Mouse (Mus musculus): ENCODE measurements around the gene Mtrex. TPM values are rescaled to one million over a fixed set of nuclear protein-coding genes. Genes with fewer than 3 reads are reported as not detected.

Mtrex gene
- total RNA-seq, 2 experiments from 2014 or later: 45.4 to 47.2 TPM

DNA sequence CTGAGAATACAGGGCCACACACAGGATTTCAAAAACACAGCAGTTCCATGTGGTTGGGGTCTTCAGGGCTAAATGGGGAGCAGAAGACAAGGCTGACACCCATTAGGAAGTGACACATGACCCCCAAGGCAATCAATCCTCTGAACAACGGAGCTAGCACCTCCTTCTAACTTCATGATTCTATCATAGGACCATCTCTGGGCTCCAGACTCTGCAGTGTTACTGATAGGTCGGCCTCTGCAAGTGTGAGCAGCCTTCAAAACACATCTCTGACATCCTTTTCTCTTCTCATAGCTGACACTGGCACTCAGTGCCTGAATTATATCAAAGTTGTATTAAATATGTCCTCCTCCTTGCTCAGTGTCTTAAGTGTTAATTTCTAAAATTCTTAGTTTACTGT, 94.6 kb downstream of the Mtrex start:
- DNase-seq (ENCODE audit: low spot score in 2 of 2): no peak

DNA sequence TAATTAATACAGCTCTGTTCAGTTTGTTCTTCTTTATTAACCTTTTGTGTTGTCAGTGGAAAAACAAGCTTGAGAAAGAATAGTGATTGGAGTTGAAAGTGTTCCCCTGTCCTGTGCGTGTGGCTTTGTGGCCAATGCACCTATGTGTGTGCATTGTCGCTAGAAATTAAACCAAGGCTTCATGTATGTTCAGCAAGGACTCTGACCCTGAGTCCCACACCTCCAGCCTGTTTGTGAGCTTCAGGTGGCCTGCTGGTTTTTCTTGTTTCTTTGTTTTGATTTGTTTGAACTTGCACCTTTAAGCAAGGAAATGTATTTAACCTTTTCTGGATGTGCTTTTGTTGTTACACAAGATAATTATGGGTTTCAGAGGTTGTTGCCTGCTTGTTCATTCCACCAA, 97.6 kb downstream of the Mtrex start:
- DNase-seq (ENCODE audit: low spot score in 2 of 2): no peak

DNA sequence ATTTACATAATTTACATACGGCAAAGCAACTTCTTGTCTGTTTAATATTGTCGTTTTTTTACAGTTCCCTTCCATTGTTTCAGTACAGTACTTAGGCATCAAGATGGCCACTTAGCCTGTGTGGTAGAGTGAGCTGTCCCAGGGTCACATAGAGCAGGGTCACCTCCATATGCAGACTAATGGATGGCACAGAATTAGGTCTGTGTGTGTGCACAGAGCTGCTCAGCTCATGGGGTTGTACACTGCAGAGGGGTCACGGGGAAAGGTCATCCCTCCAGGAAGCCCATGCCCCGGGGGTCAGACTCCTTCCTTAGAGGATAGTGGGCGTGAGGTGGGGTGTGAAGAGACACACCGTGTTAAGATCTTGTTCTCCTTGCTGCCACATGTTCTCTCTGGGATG, 101.7 kb downstream of the Mtrex start:
- no peak for DNase-seq (ENCODE audit: low spot score in 2 of 2)

DNA sequence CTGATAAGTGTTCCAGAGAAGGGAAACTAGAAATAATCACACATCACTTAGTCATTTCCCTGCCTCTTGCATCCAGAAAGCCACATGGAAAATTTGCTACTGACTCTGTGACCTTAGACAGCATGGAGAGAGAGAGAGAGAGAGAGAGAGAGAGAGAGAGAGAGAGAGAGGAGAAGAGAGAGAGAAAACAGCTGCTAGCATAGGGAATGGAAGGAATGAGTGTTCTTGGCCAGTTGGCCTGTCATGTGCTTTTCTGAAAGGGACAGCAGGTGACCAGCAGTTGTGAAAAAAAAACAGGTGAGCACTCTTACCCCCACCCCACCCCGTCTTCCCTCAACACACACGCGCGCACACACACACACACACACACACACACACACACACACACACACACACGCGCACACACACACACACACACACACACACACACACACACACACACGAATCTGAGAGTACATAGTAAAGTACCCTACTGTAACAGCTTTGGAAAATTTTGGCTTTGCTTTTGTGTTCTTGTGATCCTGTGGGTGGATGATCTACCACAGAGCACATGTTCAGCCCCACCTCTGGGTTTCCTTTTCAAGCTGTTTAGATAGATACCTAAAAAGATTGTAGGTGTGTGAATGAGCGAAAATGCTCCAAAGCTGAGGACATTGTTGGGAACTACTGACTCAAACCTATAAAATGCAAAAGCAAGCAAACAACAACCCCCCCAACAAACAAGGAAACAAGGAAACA, 103.1 kb downstream of the Mtrex start:
- DNase-seq (ENCODE audit: low spot score in 2 of 2): no peak

DNA sequence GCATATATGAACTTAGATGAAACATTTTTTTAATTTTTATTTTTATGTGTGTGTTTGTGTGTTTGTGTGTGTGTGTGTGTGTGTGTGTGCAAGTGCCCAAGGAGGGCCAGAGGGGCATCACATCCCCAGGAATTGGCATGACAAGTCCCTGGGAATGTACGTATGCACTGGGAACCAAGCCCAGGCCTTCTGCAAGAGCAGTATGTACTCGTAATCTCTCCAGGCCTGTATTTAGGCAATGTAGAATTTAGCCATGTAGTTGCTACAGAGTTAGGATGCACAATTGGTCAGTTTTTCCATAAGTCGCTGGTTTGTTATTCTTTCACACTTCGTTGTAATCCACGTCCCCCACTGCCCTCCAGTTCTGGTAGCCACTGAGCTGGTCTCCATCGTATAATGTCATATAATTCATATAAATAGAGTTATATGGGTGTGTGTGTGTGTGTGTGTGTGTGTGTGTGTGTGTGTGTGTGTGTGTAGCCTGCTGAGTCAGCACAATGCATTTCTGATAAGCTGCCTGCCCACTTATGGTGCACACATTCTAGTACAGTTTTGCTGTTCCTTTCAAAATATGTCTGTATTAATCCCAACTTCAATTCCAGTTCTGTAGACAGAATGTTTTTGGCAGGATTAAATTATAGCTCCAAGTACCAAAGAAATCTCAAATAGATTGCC, 103.8 kb downstream of the Mtrex start:
- no peak for DNase-seq (ENCODE audit: low spot score in 2 of 2)

DNA sequence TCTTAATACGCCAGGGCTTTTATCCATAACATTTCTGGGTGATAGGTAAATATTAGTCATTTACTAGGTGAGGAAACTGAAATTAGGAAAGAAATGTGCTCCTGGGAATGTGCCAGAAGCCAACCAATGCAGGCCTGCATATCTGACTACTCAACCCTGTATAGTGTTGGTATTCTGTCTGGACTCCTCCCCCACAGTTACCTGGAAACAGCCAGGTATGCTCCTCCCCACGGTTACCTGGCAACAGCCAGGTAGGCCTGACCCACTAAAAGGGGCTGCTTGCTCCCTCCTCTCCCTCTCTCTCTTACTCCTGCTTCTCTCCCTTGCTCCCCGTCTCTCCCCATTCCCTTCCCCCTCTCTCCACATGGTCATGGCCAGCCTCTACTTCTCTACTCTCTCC, 104.8 kb downstream of the Mtrex start:
- DNase-seq (ENCODE audit: low spot score in 2 of 2): no peak

DNA sequence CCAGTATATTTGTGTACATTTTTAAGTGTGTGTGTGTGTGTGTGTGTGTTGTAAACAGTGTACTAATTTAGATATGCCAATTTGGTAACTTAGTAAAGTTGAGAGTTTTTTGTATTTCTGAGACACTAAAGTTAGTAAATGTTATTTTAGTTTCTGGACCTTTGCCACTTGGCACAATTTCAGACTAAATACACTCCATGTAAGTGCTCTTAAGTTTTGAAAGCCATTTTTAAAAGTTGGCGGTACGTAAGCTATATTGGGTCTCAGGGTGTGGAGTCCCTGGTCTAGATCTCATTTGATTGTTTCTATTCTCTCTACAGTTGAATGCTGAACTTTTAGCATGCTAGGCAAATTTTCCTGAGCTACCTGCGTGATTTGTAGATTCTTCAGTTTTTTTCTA, 109.1 kb downstream of the Mtrex start:
- DNase-seq (ENCODE audit: low spot score in 2 of 2): no peak

Other genes starting within 250 kb of the Mtrex start
- gene Plpp1, start 126.6 kb downstream of the Mtrex start, total RNA-seq (2021): 10 to 100 TPM; 25.7 to 27.7 TPM
- 10 to 100 TPM; 25.2 to 26.4 TPM for gene Dhx29, start 56 bp upstream of the Mtrex start, total RNA-seq (2021)
- gene Ccno, start 60.4 kb upstream of the Mtrex start, total RNA-seq (2021): 1 to 10 TPM; 4.8 to 5.3 TPM
- under 1 TPM; 0.36 to 0.52 TPM for gene Mcidas, start 66.4 kb upstream of the Mtrex start, total RNA-seq (2021)
- gene Cdc20b, start 107.7 kb upstream of the Mtrex start, total RNA-seq (2021): not detected
- 1 to 10 TPM; 3.9 to 5.0 TPM for gene Gpx8, start 119.0 kb upstream of the Mtrex start, total RNA-seq (2021)
- not detected for gene Gzma, start 173.6 kb upstream of the Mtrex start, total RNA-seq (2021)

All from layer of hippocampus, adult 18-20 months (tissue).